Mouse (Mus musculus) heart, embryonic 14.5 days (tissue): ENCODE results near the gene Mcemp1. TPM values are rescaled to one million over a fixed set of nuclear protein-coding genes. Genes with fewer than 3 reads are reported as not detected.

Experiments
- ATAC-seq: fragments of 200-750 bp; cut with Nextera tagmentation; 2 replicates; pipeline ENCODE4 v1.8.0; 2017; ENCODE audit warnings: low read depth, moderate TSS enrichment; ENCODE audit not compliant: insufficient number of reproducible peaks, insufficient read depth, low FRiP score
- H3K27ac ChIP-seq, 2 experiments: fragments of 200-500 bp in 1 of 2; fragments of 300-500 bp in 1 of 2; sonication (generic) in 1 of 2; replicated peaks in 1 of 2; 2 replicates each; pipeline ENCODE4 v1.5.1; 2012 to 2014; ENCODE audit warnings: low read depth in 2 of 2, low read length in 2 of 2, control low read depth in 1 of 2, mild to moderate bottlenecking in 1 of 2, mixed read lengths in 1 of 2; ENCODE audit not compliant: control insufficient read depth in 1 of 2, insufficient read depth in 1 of 2
- H3K27me3 ChIP-seq: fragments of 300-500 bp; sonication (generic); 2 replicates; pipeline ENCODE4 v1.6.1; 2014; ENCODE audit warnings: mild to moderate bottlenecking, low read length, control low read depth; ENCODE audit not compliant: control insufficient read depth, insufficient read depth
- H3K36me3 ChIP-seq: fragments of 300-500 bp; sonication (generic); 2 replicates; pipeline ENCODE4 v1.6.1; 2014; ENCODE audit warnings: mild to moderate bottlenecking, control low read depth, low read length, mixed read lengths; ENCODE audit not compliant: control insufficient read depth, insufficient read depth
- H3K4me1 ChIP-seq, 2 experiments: fragments of 200-500 bp in 1 of 2; fragments of 300-500 bp in 1 of 2; sonication (generic) in 1 of 2; 2 replicates each; pipeline ENCODE4 v1.6.1; 2012 to 2014; ENCODE audit warnings: low read length in 2 of 2, control low read depth in 1 of 2, mixed read lengths in 1 of 2; ENCODE audit not compliant: control insufficient read depth in 2 of 2, insufficient read depth in 2 of 2
- H3K4me2 ChIP-seq: fragments of 300-500 bp; sonication (generic); 2 replicates; pipeline ENCODE4 v1.6.1; 2014; ENCODE audit warnings: mild to moderate bottlenecking, low read length
- H3K4me3 ChIP-seq, 2 experiments: fragments of 200-500 bp in 1 of 2; fragments of 300-500 bp in 1 of 2; sonication (generic) in 1 of 2; 2 replicates each; pipeline ENCODE4 v1.5.1; 2012 to 2014; ENCODE audit warnings: low read length in 2 of 2, mild to moderate bottlenecking in 2 of 2, control low read depth in 1 of 2, low read depth in 1 of 2, moderate library complexity in 1 of 2; ENCODE audit not compliant: control insufficient read depth in 1 of 2, insufficient read depth in 1 of 2
- H3K9ac ChIP-seq: fragments of 300-500 bp; sonication (generic); 2 replicates; pipeline ENCODE4 v1.6.1; 2014; ENCODE audit warnings: mild to moderate bottlenecking, low read length
- H3K9me3 ChIP-seq: fragments of 300-500 bp; sonication (generic); 2 replicates; pipeline ENCODE4 v1.6.1; 2016; ENCODE audit warnings: low read length, control low read depth; ENCODE audit not compliant: control insufficient read depth
- WGBS: fragments of 180-500 bp; shearing (Covaris S2); extraction: QIAGEN DNeasy Blood & Tissue Kit; methylation state at CpG from one replicate; pipeline ENCODE4 v1.1.7; 2014; 5-methylcytosine and 5-hydroxymethylcytosine counted together
- polyA plus RNA-seq: library from polyadenylated mRNA; unstranded; fragments of >200 nt; fragmentation: Nextera tagmentation; extraction: Ambion mirVana; gene quantifications from 2 replicates; pipeline ENCODE4 v1.2.1, GENCODE M21; 2014

The Mcemp1 gene
- polyA plus RNA-seq, 1 experiment from 2014 or later: 0.22 TPM

- ATAC-seq: 0 out of 2 replicates have a peak, but pooled peaks have one; percentile 6
- no peaks in the 10 kb centered on the region for H3K9me3 ChIP-seq
- peaks cover 5% of the 10 kb centered on the region in 2 experiments; a peak in 2 of 4 replicates for H3K4me1 ChIP-seq
- peaks cover 10% of the 10 kb centered on the region; the same call in 1 of the 2 replicates for H3K27me3 ChIP-seq
- WGBS: 10% methylated on average over 8 of the region's 8 CpGs
- peak overlapping the region; percentile 87 for H3K4me2 ChIP-seq
- peak overlapping the region; percentile 54 to 68 for H3K4me3 ChIP-seq
- peak overlapping the region; percentile 73 for H3K9ac ChIP-seq
- peaks cover 22% of the 10 kb centered on the region for H3K36me3 ChIP-seq
- no peak overlapping the region for H3K27ac ChIP-seq
These were observed 34.1 kb upstream of the Mcemp1 start for GRCm38 (mm10) chr8:3631478-3631875.

DNA sequence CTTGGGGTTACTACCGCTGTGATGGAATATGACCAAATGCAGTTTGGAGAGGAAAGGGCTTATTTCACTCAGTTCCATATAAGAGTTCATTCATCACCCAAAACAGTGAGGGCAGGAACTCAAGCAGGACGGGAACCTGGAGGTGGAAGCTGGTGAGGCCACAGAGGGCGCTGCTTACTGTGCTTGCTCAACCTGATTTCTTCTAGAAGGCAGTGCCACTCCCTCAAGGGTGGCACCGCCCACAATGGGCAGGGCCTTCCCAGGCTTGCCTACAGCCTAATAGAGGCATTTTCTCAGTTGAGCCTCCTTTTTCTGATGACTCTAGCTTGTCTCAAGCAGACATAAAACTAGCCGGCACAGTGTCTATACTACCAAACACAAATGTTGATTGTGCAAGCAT, 19.8 kb upstream of the Mcemp1 start:
- H3K9ac ChIP-seq: no peak overlapping the region
- peaks cover 8% of the 10 kb centered on the region; the same call in 1 of the 2 replicates for H3K36me3 ChIP-seq
- H3K4me3 ChIP-seq: no peak overlapping the region
- WGBS: 23% methylated on average over 5 of the region's 5 CpGs
- no peak overlapping the region for H3K27ac ChIP-seq
- no peaks in the 10 kb centered on the region for H3K9me3 ChIP-seq
- no peak overlapping the region for H3K4me2 ChIP-seq
- no peaks in the 10 kb centered on the region for H3K27me3 ChIP-seq
- ATAC-seq: no peak
- no peaks in the 10 kb centered on the region for H3K4me1 ChIP-seq

DNA sequence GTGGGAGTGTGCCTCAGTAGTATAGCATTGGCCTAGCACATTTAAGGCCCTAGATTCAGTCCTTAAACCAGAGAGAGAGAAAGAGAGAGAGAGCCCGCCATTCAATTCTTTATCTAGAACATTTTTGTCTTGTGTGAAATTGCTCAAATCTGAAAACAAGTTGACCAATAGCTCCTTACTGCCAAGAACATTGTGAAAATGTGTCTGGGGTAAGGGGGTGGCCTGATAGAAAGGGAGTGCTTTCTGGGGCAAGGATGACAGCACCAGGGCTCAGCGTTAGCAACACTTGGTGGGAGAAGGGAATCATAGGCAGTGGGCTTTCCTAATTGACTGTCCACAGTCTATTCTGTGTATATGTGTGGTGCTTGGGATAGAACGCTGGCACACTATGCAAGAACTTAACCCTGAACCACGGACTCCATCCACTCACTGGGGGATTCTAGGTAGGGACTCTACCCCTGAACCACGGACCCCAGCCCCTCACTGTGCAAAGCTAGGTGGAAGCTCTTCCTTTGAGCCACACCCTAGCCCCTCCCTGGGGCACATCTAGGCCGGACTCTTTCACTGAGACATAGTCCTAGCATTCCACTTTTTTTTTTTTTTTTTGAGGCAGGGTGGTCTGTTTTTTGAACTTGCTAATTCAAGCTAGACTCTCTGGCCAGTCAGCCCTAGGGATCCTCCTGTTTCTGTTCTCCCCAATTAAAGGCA, 18.6 kb upstream of the Mcemp1 start:
- 73% methylated on average over 6 of the region's 6 CpGs for WGBS
- Histone ChIP-seq H3K27ac (no peak overlapping the region), H3K9me3 (no peaks in the 10 kb centered on the region), H3K36me3 (no peaks in the 10 kb centered on the region), H3K4me1 (no peaks in the 10 kb centered on the region), H3K27me3 (no peaks in the 10 kb centered on the region), H3K4me3 (no peak overlapping the region), H3K4me2 (no peak overlapping the region), H3K9ac (no peak overlapping the region)
- no peak for ATAC-seq

- ATAC-seq: no peak
- Histone ChIP-seq H3K4me2 (no peak overlapping the region), H3K36me3 (no peaks in the 10 kb centered on the region), H3K9me3 (no peaks in the 10 kb centered on the region), H3K27me3 (no peaks in the 10 kb centered on the region), H3K27ac (no peak overlapping the region), H3K9ac (no peak overlapping the region), H3K4me1 (no peaks in the 10 kb centered on the region), H3K4me3 (no peak overlapping the region)
- 66% methylated on average over 4 of the region's 4 CpGs for WGBS
These were observed 18.0 kb upstream of the Mcemp1 start for GRCm38 (mm10) chr8:3647561-3647960.

DNA sequence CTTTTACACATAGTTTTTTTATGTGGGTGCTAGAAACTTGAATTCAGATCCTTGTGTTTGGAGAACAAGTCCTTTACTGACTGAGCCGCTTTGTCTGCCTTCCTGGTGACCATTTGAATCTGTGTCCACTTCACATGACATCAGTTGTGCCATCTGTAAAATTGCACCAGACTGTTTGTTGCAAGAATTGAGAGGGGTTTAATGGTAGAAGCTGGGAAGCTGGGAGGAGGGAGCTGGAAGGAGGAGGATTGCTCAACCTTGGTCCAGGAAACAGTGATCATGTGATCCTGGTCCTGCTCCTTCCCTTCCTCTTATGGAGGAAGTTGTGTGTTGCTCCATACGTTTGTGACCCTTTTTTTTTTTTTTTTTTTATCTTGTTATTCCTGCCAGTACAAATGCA, 17.3 kb upstream of the Mcemp1 start:
- ATAC-seq: no peak
- no peaks in the 10 kb centered on the region for H3K27me3 ChIP-seq
- H3K36me3 ChIP-seq: no peaks in the 10 kb centered on the region
- H3K4me2 ChIP-seq: no peak overlapping the region
- H3K4me3 ChIP-seq: no peak overlapping the region
- no peak overlapping the region for H3K9ac ChIP-seq
- H3K4me1 ChIP-seq: no peaks in the 10 kb centered on the region
- no peaks in the 10 kb centered on the region for H3K9me3 ChIP-seq
- no peak overlapping the region for H3K27ac ChIP-seq
- 56% methylated on average over 2 of the region's 2 CpGs for WGBS

DNA sequence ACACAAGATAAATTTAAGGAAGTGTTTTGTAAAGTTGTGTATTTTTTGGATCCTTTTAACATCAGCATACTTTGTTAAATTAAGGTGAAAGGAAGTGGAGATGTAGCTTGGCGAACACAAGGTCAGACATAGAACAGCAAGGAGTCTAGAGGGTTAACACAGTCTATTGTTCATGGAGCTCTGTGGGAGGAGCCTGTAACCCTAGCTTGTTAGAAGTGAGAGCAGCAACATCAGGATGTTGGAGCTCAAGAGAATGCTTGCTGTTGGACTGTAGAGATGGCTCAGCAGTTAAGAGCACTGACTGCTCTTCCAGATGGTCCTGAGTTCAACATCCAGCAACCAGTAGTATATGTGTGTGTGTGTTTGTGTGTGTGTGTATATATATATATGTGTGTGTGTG, 16.6 kb upstream of the Mcemp1 start:
- Histone ChIP-seq H3K27me3 (no peaks in the 10 kb centered on the region), H3K9ac (no peak overlapping the region), H3K36me3 (no peaks in the 10 kb centered on the region), H3K9me3 (no peaks in the 10 kb centered on the region), H3K4me3 (no peak overlapping the region), H3K4me2 (0 out of 2 replicates have a peak overlapping the region, but pooled peaks have one; percentile 13), H3K4me1 (no peaks in the 10 kb centered on the region), H3K27ac (no peak overlapping the region)
- 41% methylated on average over 1 of the region's 1 CpGs for WGBS
- no peak for ATAC-seq

- no peaks in the 10 kb centered on the region for H3K9me3 ChIP-seq
- no peaks in the 10 kb centered on the region for H3K4me1 ChIP-seq
- no peak overlapping the region for H3K4me2 ChIP-seq
- no peaks in the 10 kb centered on the region for H3K27me3 ChIP-seq
- 61% methylated on average over 3 of the region's 3 CpGs for WGBS
- H3K36me3 ChIP-seq: no peaks in the 10 kb centered on the region
- no peak overlapping the region for H3K9ac ChIP-seq
- ATAC-seq: no peak
- no peak overlapping the region for H3K4me3 ChIP-seq
- no peak overlapping the region for H3K27ac ChIP-seq
These were observed 12.7 kb upstream of the Mcemp1 start for GRCm38 (mm10) chr8:3652845-3653244.
